Mouse (Mus musculus) limb, embryonic 14.5 days (tissue): ENCODE measurements around the gene Ctsd. TPM values are rescaled to one million over a fixed set of nuclear protein-coding genes. Genes with fewer than 3 reads are reported as not detected.

Experiments used
- ATAC-seq: fragments of 200-750 bp; cut with Nextera tagmentation; 2 replicates; pipeline ENCODE4 v1.8.0; 2017; ENCODE audit warnings: low read depth, moderate number of reproducible peaks, moderate TSS enrichment; ENCODE audit not compliant: low FRiP score
- DNase-seq: peaks from one replicate; pipeline ENCODE4 v3.0.0-alpha.2; 2015; ENCODE audit warnings: low spot score
- H3K27ac ChIP-seq: fragments of 300-500 bp; sonication (generic); replicated peaks from 2 replicates; pipeline ENCODE4 v1.5.1; 2014; ENCODE audit warnings: low read depth, mild to moderate bottlenecking, low read length, moderate library complexity, mixed read lengths
- H3K27me3 ChIP-seq: fragments of 300-500 bp; sonication (generic); 2 replicates; pipeline ENCODE4 v1.6.1; 2014; ENCODE audit warnings: low read length, mixed read lengths; ENCODE audit not compliant: control insufficient read depth, insufficient read depth
- H3K36me3 ChIP-seq: fragments of 300-500 bp; sonication (generic); 2 replicates; pipeline ENCODE4 v1.6.1; 2014; ENCODE audit warnings: mild to moderate bottlenecking, low read length, moderate library complexity, mixed read lengths; ENCODE audit not compliant: control insufficient read depth, insufficient read depth
- H3K4me1 ChIP-seq: fragments of 300-500 bp; sonication (generic); 2 replicates; pipeline ENCODE4 v1.6.1; 2014; ENCODE audit warnings: antibody characterized with exemption, low read length, mixed read lengths; ENCODE audit not compliant: control insufficient read depth, insufficient read depth
- H3K4me2 ChIP-seq: fragments of 300-500 bp; sonication (generic); replicated peaks from 2 replicates; pipeline ENCODE4 v1.6.1; 2014; ENCODE audit warnings: low read depth, mild to moderate bottlenecking, low read length, moderate library complexity; ENCODE audit not compliant: severe bottlenecking
- H3K4me3 ChIP-seq: fragments of 300-500 bp; sonication (generic); replicated peaks from 2 replicates; pipeline ENCODE4 v1.5.1; 2014; ENCODE audit warnings: low read length
- H3K9ac ChIP-seq: fragments of 300-500 bp; sonication (generic); 2 replicates; pipeline ENCODE4 v1.6.1; 2014; ENCODE audit warnings: mild to moderate bottlenecking, low read depth, low read length, moderate library complexity; ENCODE audit not compliant: severe bottlenecking
- H3K9me3 ChIP-seq: fragments of 300-500 bp; sonication (generic); 2 replicates; pipeline ENCODE4 v1.6.1; 2016; ENCODE audit warnings: low read length; ENCODE audit not compliant: control insufficient read depth
- POLR2A ChIP-seq: fragments of 200-500 bp; IDR thresholded peaks from 2 replicates; pipeline ENCODE4 v1.8.0; 2012; ENCODE audit warnings: inconsistent platforms, mild to moderate bottlenecking, moderate library complexity, borderline replicate concordance; ENCODE audit not compliant: insufficient read depth, insufficient read length; ENCODE audit errors: extremely low read depth
- WGBS: fragments of 180-500 bp; shearing (Covaris S2); extraction: QIAGEN DNeasy Blood & Tissue Kit; methylation state at CpG from one replicate; pipeline ENCODE4 v1.1.7; 2014; 5-methylcytosine and 5-hydroxymethylcytosine counted together
- polyA plus RNA-seq, 2 experiments: library from polyadenylated mRNA; depleted of rRNA in 1 of 2; stranded (reverse) in 1 of 2; unstranded in 1 of 2; fragments of >200 nt; fragmentation: Nextera tagmentation in 1 of 2; extraction: Ambion mirVana in 1 of 2; gene quantifications; 2 replicates each; pipeline versions ENCODE4 v1.2.1 to v1.2.3; 2012 to 2014

Gene Ctsd
- polyA plus RNA-seq, 2 experiments: 237 to 334 TPM

GRCm38 (mm10) chr7:142331281-142331680, 56.6 kb downstream of the Ctsd start:
- no peak overlapping the region for H3K9ac ChIP-seq
- no peaks in the 10 kb centered on the region for H3K4me1 ChIP-seq
- no peak overlapping the region for H3K4me2 ChIP-seq
- no peaks in the 10 kb centered on the region for H3K36me3 ChIP-seq
- H3K4me3 ChIP-seq: no peak overlapping the region
- H3K9me3 ChIP-seq: no peaks in the 10 kb centered on the region
- 77% methylated on average over 4 of the region's 4 CpGs for WGBS
- no peak for TF ChIP-seq POLR2A
- ATAC-seq (no peak), DNase-seq (no peak)
- H3K27me3 ChIP-seq: no peaks in the 10 kb centered on the region
- no peak overlapping the region for H3K27ac ChIP-seq

DNA sequence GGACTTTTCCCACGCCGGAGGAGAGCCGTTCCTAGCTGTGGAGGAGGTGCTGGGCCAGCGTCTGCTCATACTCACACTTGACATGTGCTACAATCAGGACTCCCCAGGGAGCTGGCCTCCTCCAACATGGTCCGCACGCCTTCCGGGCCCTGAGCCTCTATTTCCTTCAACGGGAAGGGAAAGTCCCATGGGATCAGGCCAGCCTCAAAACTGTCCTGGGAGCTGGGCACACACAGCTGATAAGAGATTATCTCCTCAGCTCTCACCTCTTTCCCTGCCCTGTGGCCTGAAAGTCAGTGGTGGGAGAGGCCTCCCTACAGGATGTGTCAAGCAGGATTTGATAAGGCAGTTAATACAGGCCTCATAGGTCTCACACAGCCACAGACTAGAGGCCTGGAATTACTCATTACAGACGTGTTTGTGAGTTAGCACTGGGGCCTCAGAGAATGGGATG, 57.5 kb downstream of the Ctsd start:
- H3K27ac ChIP-seq: no peak overlapping the region
- ATAC-seq: no peak

GRCm38 (mm10) chr7:142328507-142328906, 59.3 kb downstream of the Ctsd start:
- TF ChIP-seq POLR2A: no peak
- no peak overlapping the region for H3K4me3 ChIP-seq
- no peaks in the 10 kb centered on the region for H3K9me3 ChIP-seq
- H3K4me1 ChIP-seq: no peaks in the 10 kb centered on the region
- 58% methylated on average over 3 of the region's 3 CpGs for WGBS
- no peak overlapping the region for H3K27ac ChIP-seq
- no peak overlapping the region for H3K9ac ChIP-seq
- no peaks in the 10 kb centered on the region for H3K27me3 ChIP-seq
- ATAC-seq (no peak), DNase-seq (no peak)
- no peaks in the 10 kb centered on the region for H3K36me3 ChIP-seq
- H3K4me2 ChIP-seq: no peak overlapping the region

More for the DNA sequence above, 57.5 kb downstream of the Ctsd start:
- H3K9ac ChIP-seq: no peak overlapping the region
- no peak overlapping the region for H3K4me3 ChIP-seq
- no peaks in the 10 kb centered on the region for H3K27me3 ChIP-seq
- no peak for TF ChIP-seq POLR2A
- H3K4me1 ChIP-seq: no peaks in the 10 kb centered on the region
- no peaks in the 10 kb centered on the region for H3K36me3 ChIP-seq
- H3K9me3 ChIP-seq: no peaks in the 10 kb centered on the region
- H3K4me2 ChIP-seq: no peak overlapping the region
- 43% methylated on average over 9 of the region's 9 CpGs for WGBS
- DNase-seq: no peak

GRCm38 (mm10) chr7:142326714-142327445, 61.0 kb downstream of the Ctsd start:
- 40% methylated on average over 9 of the region's 9 CpGs for WGBS
- H3K9me3 ChIP-seq: no peaks in the 10 kb centered on the region
- no peak overlapping the region for H3K4me2 ChIP-seq
- H3K4me3 ChIP-seq: no peak overlapping the region
- H3K27ac ChIP-seq: no peak overlapping the region
- peaks cover 3% of the 10 kb centered on the region; the same call in 1 of the 2 replicates for H3K4me1 ChIP-seq
- no peaks in the 10 kb centered on the region for H3K36me3 ChIP-seq
- H3K9ac ChIP-seq: no peak overlapping the region
- no peak for DNase-seq
- no peak for TF ChIP-seq POLR2A
- no peaks in the 10 kb centered on the region for H3K27me3 ChIP-seq
- ATAC-seq: no peak

Other genes starting within 250 kb of the Ctsd start
- not detected in 2 replicates for gene Gm45337, start 243.4 kb downstream of the Ctsd start, polyA plus RNA-seq (2012; rRNA removed)
- not detected in 2 replicates for gene Gm45337, start 243.4 kb downstream of the Ctsd start, polyA plus RNA-seq (2014; fragmentation: Nextera tagmentation; extraction: Ambion mirVana)
- gene Gm29735, start 230.9 kb downstream of the Ctsd start, polyA plus RNA-seq (2012; rRNA removed): not detected in 2 replicates
- gene Gm29735, start 230.9 kb downstream of the Ctsd start, polyA plus RNA-seq (2014; fragmentation: Nextera tagmentation; extraction: Ambion mirVana): not detected in 2 replicates
- not detected in 2 replicates for gene Gm4553, start 222.3 kb downstream of the Ctsd start, polyA plus RNA-seq (2012; rRNA removed)
- gene Gm4553, start 222.3 kb downstream of the Ctsd start, polyA plus RNA-seq (2014; fragmentation: Nextera tagmentation; extraction: Ambion mirVana): not detected in 2 replicates
- not detected in 2 replicates for gene Krtap5-2, start 212.0 kb downstream of the Ctsd start, polyA plus RNA-seq (2012; rRNA removed)
- gene Krtap5-2, start 212.0 kb downstream of the Ctsd start, polyA plus RNA-seq (2014; fragmentation: Nextera tagmentation; extraction: Ambion mirVana): not detected in 2 replicates
- gene Gm10153, start 197.6 kb downstream of the Ctsd start, polyA plus RNA-seq (2012; rRNA removed): not detected in 2 replicates
- gene Gm10153, start 197.6 kb downstream of the Ctsd start, polyA plus RNA-seq (2014; fragmentation: Nextera tagmentation; extraction: Ambion mirVana): not detected in 2 replicates
- not detected in 2 replicates for gene Krtap5-3, start 186.7 kb downstream of the Ctsd start, polyA plus RNA-seq (2012; rRNA removed)
- gene Krtap5-3, start 186.7 kb downstream of the Ctsd start, polyA plus RNA-seq (2014; fragmentation: Nextera tagmentation; extraction: Ambion mirVana): not detected in 2 replicates
- gene Gm7579, start 176.2 kb downstream of the Ctsd start, polyA plus RNA-seq (2012; rRNA removed): not detected in 2 replicates
- gene Gm7579, start 176.2 kb downstream of the Ctsd start, polyA plus RNA-seq (2014; fragmentation: Nextera tagmentation; extraction: Ambion mirVana): not detected in 2 replicates
- gene Krtap5-5, start 158.1 kb downstream of the Ctsd start, polyA plus RNA-seq (2012; rRNA removed): not detected in 2 replicates
- not detected in 2 replicates for gene Krtap5-5, start 158.1 kb downstream of the Ctsd start, polyA plus RNA-seq (2014; fragmentation: Nextera tagmentation; extraction: Ambion mirVana)
- not detected in 2 replicates for gene Gm40460, start 147.0 kb downstream of the Ctsd start, polyA plus RNA-seq (2012; rRNA removed)
- not detected in 2 replicates for gene Gm40460, start 147.0 kb downstream of the Ctsd start, polyA plus RNA-seq (2014; fragmentation: Nextera tagmentation; extraction: Ambion mirVana)
- not detected in 2 replicates for gene Gm2431, start 129.7 kb downstream of the Ctsd start, polyA plus RNA-seq (2012; rRNA removed)
- not detected in 2 replicates for gene Gm2431, start 129.7 kb downstream of the Ctsd start, polyA plus RNA-seq (2014; fragmentation: Nextera tagmentation; extraction: Ambion mirVana)
- 0.28 TPM in 1 of 2 replicates, not detected in the other for gene Gm4559, start 113.7 kb downstream of the Ctsd start, polyA plus RNA-seq (2012; rRNA removed)
- not detected in 2 replicates for gene Gm4559, start 113.7 kb downstream of the Ctsd start, polyA plus RNA-seq (2014; fragmentation: Nextera tagmentation; extraction: Ambion mirVana)
- gene Krtap5-1, start 90.9 kb downstream of the Ctsd start, polyA plus RNA-seq (2012; rRNA removed): not detected in 2 replicates
- not detected in 2 replicates for gene Krtap5-1, start 90.9 kb downstream of the Ctsd start, polyA plus RNA-seq (2014; fragmentation: Nextera tagmentation; extraction: Ambion mirVana)
- not detected in 2 replicates for gene Krtap5-4, start 84.5 kb downstream of the Ctsd start, polyA plus RNA-seq (2012; rRNA removed)
- gene Krtap5-4, start 84.5 kb downstream of the Ctsd start, polyA plus RNA-seq (2014; fragmentation: Nextera tagmentation; extraction: Ambion mirVana): not detected in 2 replicates
- gene Ifitm10, start 14.3 kb downstream of the Ctsd start, polyA plus RNA-seq (2012; rRNA removed): 2.1 and 2.4 TPM in 2 replicates
- gene Ifitm10, start 14.3 kb downstream of the Ctsd start, polyA plus RNA-seq (2014; fragmentation: Nextera tagmentation; extraction: Ambion mirVana): 2.0 and 2.5 TPM in 2 replicates
- 0.09 TPM in 1 of 2 replicates, not detected in the other for gene Gm49369, start 5.4 kb downstream of the Ctsd start, polyA plus RNA-seq (2012; rRNA removed)
- gene Gm49369, start 5.4 kb downstream of the Ctsd start, polyA plus RNA-seq (2014; fragmentation: Nextera tagmentation; extraction: Ambion mirVana): not detected in 2 replicates
- 4.9 and 7.3 TPM in 2 replicates for gene Syt8, start 46.8 kb upstream of the Ctsd start, polyA plus RNA-seq (2012; rRNA removed)
- gene Syt8, start 46.8 kb upstream of the Ctsd start, polyA plus RNA-seq (2014; fragmentation: Nextera tagmentation; extraction: Ambion mirVana): 1.5 and 2.0 TPM in 2 replicates
- 60.8 and 156 TPM in 2 replicates for gene Tnni2, start 53.8 kb upstream of the Ctsd start, polyA plus RNA-seq (2012; rRNA removed)
- 76.8 and 134 TPM in 2 replicates for gene Tnni2, start 53.8 kb upstream of the Ctsd start, polyA plus RNA-seq (2014; fragmentation: Nextera tagmentation; extraction: Ambion mirVana)
- 102 TPM in 2 replicates for gene Lsp1, start 72.8 kb upstream of the Ctsd start, polyA plus RNA-seq (2012; rRNA removed)
- gene Lsp1, start 72.8 kb upstream of the Ctsd start, polyA plus RNA-seq (2014; fragmentation: Nextera tagmentation; extraction: Ambion mirVana): 45.8 and 48.0 TPM in 2 replicates
- gene Tnnt3, start 110.8 kb upstream of the Ctsd start, polyA plus RNA-seq (2012; rRNA removed): 42.5 and 114 TPM in 2 replicates
- gene Tnnt3, start 110.8 kb upstream of the Ctsd start, polyA plus RNA-seq (2014; fragmentation: Nextera tagmentation; extraction: Ambion mirVana): 101 and 183 TPM in 2 replicates
- 94.6 and 97.2 TPM in 2 replicates for gene Mrpl23, start 144.6 kb upstream of the Ctsd start, polyA plus RNA-seq (2012; rRNA removed)
- gene Mrpl23, start 144.6 kb upstream of the Ctsd start, polyA plus RNA-seq (2014; fragmentation: Nextera tagmentation; extraction: Ambion mirVana): 30.0 and 40.8 TPM in 2 replicates